Mouse (Mus musculus) gonadal fat pad, adult 2 months (tissue): Measurements from ENCODE around the gene Gm20388. TPM values are rescaled to one million over a fixed set of nuclear protein-coding genes. Genes with fewer than 3 reads are reported as not detected.

Experiments used
- DNase-seq: peaks from one replicate; pipeline ENCODE4 v3.0.0-alpha.2; 2012; ENCODE audit warnings: low read depth
- polyA plus RNA-seq: library from polyadenylated mRNA; depleted of rRNA; stranded (reverse); fragments of >200 nt; gene quantifications from 2 replicates; pipeline ENCODE4 v1.2.3, GENCODE M21; 2012

Gene Gm20388
- polyA plus RNA-seq, 1 experiment, result 119 TPM

DNA sequence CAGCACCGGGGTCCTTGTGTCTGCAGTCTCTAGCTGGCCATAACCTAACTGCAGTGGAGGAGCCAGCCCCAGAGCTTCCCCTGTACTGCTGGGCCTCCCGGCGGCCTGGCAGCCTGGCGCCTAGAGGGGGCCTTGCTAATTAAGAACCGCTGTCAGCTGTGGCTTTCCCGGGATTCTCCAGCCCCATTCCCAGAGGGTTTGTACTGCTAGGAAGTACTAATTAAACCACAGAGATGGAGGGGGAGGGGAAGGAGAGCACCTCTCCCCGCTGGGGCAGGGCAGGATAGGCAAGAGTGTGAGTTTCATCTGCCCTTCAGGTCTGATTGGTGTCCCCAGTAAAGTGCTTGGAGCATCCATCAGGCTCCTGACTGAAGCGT is 652.7 kb downstream of the Gm20388 start:
- no peak for DNase-seq

DNA sequence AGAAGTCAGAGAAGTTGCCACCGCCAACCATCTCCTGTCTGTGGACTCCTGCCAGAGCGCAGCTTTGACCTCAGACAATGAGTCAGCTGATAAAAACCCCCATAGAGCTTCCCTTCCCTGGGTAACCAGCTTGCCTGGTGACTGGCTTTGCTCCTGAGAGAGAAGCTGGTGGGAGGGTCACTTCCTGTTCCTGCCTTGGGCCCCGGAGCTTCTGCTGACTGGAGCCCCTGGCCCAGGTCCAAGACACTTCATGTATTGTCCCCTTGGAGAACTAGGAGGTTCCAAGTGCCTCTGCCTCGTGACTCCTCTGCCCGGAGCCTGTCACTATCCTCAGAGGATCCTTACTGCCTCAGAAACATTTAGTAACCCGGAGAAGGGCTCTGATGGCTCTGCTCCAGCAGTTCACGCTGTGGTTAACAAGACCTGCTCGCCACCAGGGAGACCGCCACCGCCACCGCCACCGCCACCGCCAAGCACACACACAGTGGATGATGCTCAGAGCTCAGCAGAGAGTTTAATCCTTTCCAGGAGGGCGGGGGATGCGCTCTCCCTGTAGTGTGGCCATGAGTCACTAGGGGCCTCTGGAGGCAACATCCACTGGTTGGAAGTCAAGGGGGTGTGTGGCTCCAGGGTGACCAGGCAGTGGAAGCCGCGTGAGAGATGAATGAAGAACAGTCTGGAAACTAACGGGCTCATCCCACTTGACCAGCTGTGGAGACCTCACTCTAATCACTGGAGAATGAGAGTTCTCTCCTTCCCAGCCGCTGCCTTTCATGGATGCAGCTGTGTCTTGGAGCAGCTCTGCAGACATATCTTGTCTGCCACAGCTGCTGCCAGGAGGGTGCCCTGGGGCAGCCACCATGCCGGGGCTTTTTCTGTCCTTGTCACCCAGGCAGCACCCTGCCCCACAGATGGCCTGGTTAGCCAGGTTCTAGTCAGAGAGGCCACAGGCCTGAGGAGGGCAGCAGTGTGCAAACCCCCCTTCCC is 653.5 kb downstream of the Gm20388 start:
- peak; percentile 36 for DNase-seq

DNA sequence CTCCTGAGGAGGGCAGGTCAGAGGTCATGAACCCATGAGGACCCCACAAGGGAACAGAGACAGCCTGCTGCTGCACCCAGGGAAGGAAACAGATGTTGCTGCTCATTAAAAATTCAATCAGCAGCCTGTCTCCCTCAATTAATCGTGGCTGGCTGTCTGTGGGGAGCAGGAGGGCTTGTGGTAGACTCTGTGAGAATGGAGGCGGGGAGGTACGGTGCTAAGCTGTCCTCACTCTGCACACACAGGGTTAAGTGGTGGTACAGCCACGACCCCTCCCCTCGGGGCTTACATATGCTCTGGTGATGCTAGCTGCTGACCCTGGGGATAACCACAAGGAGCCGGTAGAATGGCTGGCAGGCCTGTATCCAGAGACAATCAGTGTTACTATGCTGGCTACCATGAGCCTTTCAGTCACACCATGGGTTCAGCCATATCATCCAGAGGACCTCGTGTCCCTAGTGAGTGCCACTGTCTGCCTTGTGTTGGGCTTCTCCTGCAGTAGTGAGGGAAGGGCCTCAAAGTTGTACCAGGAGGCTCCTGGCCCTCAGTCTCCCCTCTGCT is 654.6 kb downstream of the Gm20388 start:
- DNase-seq, result no peak

DNA sequence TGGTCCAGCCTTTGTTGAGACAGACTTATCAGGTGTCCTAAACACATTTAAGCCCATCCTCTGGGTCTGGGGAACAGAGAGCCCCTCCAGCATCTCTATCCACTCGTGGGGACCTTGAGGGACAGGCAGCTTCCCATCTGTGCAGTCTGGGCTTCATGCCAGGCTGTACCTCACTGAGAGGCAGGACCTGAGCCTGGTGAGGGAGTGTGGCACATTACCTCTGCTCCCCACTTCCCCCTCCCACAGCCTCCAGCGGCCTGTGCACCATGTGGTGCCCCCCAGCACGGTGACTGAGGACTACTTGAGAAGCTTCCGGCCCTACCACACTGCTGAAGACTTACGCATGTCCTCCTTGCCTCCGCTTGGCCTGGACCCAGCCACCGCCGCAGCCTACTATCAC is 656.0 kb downstream of the Gm20388 start:
- no peak for DNase-seq

DNA sequence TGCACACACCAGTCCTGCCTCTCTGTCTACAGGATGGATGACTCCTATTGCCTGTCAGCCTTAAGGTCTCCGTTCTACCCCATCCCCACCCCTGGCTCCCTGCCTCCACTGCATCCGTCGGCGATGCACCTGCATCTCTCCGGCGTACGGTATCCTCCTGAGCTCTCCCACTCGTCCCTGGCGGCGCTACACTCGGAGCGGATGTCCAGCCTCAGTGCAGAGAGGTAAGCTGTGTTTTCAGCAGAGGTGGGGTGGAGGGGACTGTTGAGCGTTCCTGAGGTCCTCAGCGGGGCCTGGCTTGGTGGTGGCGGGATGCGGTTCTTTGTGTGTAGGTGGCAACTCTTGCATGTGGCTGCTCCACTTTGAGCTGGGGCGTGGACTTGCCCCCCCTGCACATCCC is 657.1 kb downstream of the Gm20388 start:
- DNase-seq, result no peak

DNA sequence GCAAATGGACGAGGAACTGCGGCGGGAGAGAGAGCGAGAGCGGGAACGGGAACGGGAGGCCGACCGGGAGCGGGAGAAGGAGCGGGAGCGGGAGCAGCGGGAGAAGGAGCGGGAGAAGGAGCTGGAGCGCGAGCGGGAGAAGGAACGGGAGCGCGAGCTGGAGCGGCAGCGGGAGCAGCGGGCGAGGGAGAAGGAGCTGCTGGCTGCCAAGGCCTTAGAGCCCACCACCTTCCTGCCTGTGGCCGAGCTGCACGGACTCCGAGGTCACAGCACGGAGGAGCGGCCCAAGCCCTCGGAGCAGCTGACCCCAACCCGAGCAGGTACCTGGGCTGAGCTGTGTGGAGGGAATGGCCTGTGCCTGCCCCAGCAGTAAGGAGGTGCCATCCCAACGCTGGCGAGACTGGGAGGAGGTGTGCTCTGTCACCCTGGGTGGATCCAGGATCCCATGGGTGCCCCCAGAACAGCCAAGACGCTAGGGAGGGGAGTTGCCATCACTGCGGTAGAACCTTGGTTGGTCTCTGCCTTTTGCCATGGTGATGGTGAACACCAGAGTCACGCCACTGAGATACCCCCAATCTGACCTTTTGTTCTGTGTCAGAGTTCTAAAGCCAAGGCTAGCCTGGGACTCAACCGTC is 657.6 kb downstream of the Gm20388 start:
- DNase-seq, result no peak

DNA sequence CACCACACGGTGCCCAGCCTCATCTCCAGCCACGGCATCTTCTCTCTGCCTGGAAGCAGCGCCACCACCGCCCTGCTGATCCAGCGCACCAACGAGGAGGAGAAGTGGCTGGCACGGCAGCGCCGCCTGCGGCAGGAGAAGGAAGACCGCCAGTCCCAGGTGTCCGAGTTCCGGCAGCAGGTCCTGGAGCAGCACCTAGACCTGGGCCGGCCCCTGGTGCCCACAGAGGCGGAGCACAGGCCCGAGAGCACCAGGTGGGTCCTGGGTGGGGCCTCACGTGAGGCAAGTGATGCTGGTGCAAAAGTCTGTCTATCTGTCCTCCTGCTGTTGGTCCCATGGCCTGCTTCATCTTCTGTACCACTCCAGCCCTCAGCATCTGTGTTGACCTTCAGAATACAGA is 658.5 kb downstream of the Gm20388 start:
- no peak for DNase-seq

DNA sequence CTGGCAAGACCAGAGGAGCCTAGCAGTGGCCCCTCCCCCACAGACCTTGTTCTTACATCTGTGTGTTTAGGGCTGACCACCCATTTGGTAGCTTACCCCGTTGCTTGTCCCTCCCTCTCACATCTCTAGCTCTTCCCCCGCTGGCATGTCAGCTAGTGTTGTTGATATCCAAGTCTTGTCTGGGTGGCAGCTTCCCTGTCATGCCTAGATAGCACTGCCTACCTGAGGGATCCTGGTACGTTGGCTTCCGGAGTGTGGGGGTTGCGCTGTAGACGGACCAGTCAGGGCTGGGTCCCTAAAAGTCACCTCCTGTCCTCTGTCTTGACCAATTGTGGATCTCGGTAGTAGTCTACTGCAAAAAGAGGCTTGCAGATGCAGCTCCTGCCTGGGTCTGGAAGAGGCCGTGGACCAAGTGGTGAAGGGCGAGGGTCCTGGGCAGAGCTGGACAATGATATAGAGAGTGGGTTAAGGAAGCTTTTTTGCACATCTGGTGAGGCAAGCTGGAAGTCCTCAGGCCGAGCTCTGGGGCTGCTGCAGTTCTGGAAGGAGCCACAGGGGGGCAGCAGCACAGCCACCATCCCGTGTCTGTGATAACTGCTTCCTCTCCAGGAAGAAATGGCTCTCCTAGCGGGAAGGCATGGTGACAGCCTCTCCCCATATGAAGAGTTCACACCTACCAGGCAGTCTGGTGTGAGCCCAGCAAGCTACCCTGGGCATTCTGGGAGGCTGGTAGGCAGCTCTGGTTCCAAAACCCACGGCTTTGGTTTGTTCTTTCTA is 659.5 kb downstream of the Gm20388 start:
- no peak for DNase-seq

DNA sequence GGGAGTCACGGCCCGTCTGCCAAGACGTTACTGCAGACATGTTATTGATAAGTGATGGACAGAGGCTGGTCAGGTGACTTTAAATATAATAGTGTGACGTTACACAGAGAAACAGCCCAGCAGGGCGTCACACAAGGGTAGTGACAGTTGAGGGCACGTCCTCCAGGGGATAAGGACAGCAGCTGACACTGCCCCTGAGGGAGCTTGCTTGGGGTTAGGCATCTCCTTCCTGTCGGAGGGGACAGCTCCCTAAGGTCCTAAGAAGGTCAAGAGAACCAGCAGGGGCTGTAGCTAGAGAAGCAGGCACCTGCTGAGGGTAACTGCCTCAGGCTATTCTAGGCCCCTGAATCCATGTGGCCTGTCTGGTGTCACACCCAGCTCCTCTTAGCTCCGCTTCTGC is 660.9 kb downstream of the Gm20388 start:
- DNase-seq, result no peak

DNA sequence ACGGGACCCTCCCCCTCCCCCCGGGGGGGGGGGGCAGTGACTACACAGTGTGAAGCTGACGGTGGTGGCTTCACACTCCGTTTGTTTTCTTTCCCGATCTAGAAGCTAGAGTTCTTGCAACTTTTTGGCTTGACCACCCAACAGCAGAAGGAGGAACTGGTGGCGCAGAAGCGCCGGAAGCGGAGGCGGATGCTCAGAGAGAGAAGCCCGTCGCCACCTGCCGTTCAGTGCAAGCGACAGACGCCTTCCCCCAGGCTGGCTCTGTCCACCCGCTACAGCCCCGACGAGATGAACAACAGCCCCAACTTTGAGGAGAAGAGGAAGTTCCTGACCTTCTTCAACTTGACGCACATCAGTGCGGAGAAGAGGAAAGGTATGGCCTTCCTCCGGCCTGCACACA is 661.9 kb downstream of the Gm20388 start:
- DNase-seq, result no peak

DNA sequence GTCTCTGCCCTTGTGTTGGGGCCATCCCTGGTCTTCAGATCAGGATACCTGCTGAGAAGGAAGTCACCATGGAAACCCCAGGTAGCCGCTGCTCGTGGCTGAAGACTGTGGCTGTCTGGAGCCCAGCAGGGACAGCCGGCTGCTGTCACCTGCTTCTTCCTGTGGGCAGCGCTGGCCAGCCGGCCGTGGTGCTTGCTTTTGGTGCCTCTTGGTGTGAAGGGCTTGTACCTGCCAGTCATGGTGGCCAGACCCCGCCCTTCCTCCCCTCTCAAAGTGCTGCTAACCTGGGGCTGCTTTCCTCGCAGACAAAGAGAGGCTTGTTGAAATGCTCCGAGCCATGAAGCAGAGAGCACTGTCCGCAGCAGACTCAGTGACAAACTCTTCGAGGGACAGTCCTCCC is 663.2 kb downstream of the Gm20388 start:
- no peak for DNase-seq

DNA sequence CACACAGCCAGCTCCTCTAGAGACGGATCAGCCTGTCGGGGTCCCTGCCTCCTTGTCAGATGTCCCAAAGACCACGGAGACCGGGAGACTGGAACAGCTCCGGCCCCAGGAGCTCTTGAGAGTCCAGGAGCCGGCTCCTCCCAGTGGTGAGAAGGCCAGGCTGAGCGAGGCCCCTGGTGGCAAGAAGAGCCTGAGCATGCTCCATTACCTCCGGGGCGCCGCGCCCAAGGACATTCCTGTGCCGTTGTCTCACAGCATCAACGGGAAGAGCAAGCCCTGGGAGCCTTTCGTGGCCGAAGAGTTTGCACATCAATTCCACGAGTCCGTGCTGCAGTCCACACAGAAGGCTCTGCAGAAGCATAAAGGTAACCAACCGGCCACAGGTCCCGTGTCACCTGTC is 664.3 kb downstream of the Gm20388 start:
- no peak for DNase-seq

DNA sequence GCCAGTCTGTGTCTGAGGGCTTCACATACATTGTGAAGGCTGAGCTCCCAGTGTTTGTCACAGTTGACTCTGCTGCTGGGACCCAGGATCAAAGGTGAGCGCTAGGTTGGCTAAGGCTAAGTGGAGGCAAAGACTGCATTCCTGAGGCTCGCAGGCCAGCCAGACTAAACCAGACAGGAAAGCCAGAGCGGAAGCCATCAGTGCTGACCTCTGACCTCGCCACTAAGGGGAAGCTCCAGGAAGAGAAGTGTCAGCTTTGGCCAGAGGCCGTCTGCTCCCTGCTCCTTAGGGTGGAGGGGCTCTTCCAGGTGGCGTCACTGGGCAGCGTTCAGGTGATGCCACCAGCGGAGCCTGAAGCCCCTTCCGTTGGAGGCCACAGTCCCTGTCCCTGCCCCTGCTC is 665.2 kb downstream of the Gm20388 start:
- no peak for DNase-seq

DNA sequence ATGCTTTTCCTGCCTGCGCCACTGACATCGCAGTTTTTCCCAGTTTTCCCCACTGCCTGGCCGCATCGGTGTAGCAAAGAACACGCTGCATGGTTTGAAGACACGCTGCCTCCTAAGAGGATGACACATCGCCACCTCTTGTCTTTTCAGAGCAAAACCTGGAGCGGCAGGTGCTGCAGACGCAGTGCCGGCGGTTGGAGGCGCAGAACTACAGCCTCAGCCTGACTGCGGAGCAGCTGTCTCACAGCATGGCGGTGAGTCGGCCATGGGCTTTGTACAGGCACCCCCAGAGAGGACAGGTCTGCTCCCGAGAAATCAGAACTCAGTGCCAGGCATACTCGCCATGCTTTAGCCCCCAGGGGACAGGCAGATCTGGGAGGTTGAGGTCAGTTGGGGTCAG is 667.2 kb downstream of the Gm20388 start:
- DNase-seq, result no peak

DNA sequence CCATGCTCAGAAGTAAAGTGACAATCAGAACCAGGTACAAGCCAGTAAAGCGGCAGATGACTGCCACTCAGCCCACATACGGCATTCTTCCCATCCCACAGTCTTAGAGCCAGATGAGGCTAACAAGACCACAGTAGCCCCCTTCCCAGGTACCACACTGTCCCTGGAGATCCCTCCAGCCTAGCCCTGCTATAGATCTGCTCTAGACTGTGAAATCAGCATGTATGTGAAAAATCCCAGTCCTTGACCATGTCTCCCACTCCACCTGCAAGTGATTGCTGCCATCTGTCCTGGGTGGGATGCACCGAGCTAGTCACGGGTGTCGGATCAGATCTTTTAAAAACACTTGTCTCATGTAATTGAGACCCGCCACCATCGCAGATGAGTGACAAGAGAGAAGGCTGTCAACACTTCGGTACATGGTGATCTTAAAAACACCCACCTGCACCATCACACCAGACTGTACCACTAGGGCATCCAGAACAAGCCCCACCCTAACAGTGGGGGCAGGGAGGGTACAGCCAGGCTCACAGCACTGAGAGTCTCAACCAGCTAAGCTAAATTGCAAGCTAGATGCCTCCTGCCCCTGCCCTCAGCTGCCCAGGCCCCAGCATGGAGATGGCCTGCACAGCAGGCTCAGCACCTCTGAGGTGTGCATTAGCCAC is 669.8 kb downstream of the Gm20388 start:
- no peak for DNase-seq

DNA sequence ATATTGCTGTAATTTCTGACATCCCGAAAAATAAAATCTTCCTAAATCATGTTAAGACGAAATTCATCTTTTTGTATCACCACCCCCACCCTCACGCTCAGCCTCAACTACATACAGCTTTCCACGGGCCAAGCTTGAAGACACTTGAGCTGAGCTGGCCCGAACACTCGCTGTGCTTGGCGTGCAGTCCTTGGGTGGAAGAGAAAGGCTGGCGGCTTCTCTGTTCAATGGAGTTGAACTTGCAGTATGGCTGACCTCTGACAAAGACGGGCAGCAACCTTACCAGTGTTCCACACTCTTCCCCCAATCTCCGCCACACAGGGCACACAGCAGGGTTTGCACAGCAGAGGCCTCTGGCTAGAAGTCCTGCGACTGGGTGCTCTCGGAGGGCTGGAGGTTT is 670.7 kb downstream of the Gm20388 start:
- no peak for DNase-seq

DNA sequence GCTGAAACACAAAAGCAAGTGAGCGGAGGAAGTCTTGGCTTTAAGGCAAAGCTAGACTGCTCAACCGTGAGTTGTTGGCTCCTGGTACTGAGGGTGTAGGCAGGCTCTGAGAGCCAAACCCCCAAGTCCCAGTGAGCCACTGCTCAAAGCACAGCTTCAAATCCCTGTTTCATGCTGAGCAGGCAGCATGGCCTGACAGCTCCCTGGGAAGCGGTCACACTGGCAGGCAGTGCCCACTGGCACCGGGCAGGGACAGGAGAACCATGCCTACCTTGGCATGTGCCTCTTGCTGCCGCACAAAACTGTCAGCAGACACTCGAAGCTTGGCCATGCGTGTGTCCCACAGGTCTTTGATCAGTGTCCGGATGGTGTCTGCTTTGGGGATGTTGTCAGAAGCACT is 671.2 kb downstream of the Gm20388 start:
- DNase-seq, result no peak

DNA sequence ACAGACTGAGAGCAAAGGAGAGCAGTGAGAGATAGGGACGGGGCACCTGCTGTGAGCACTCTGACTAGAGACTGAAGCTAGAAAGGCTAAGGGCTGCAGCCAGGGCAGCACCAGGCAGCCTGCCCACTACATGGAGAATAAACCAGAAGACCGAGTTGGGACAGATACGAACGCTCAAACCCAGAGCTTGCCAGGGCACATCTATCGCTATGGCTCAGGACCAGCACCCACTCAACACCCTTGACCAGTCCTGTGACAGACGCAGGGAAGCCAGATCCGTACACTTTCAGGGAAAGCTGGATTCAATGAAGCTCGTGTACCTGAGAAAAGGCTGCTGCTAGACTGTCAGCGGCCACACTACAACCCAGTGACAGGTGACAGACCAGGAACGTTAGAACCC is 674.9 kb downstream of the Gm20388 start:
- DNase-seq, result no peak

DNA sequence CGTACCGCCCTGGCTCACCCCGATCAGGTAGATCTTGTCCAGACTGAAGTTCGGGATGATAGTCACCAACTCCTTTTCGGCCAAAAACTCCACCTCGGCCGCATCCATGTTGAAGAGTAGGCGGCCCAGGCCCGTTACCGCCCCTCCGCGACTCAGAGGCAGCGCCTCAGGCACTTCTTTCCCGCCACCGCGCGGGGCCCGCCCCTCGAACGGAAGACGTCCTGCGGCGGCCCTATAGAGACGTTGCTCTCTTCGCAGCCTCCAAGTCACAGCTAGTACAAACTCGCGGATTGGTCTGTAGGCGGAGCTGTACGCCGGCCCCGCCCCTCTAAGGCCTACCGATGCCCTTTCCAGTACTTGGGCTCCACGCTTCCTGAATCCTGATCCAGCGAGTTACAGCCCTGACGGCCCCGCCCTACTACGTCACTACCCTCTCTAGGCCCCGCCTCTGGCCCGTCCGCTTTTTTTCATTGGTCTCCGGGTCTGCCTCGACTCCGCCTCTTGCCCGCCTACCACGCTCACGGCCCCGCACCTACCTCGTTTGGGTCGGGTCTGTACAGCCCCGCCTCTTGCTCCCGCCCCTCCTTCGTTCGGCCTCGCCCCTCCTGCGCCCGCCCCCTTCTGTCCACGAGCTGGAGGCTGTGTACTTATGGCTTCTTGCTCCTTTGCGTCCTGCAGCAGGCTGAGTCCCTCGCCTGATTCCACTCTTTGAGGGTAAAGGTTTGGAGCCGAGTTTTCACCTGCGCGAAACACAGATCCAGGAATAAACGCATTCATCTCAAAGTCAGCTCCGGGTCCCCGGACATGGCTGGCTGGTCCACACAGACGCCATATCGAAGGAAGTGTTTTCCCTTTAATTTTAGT is 678.5 kb downstream of the Gm20388 start, which contains the start of gene Gins2:
TSS of gene Gins2 (minus strand) at position 397 of the 864 bp plus-strand sequence.
- peak; percentile 85 for DNase-seq

DNA sequence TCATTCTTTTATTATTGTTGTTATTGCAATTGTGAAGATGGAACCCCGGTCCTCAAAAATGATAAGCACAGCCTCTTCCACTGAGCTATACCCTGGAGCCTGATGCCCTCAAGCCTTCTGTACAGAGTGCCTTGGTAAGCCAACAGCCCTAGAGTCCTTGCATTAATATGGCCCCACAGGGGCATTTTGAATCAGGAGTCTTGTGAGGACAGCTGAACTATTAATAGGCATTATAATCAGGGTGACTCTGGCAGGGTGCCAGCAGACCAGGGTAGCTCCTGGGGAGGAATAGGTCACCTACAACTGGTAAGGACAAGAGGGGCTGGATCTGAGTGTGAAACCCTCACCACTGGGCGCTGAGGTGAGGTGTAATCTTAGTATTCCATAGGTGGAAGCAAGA is 679.3 kb downstream of the Gm20388 start:
- DNase-seq, result no peak
